Mouse (Mus musculus): ENCODE measurements around the gene S100a4. TPM values are rescaled to one million over a fixed set of nuclear protein-coding genes. Genes with fewer than 3 reads are reported as not detected.

S100a4 gene
- 0.75 and 1.5 TPM in 2 replicates for polyA plus RNA-seq (2015; fragmentation: Nextera tagmentation; extraction: Ambion mirVana)

- ATAC-seq (ENCODE audit: low FRiP score) = no peak
- H3K9me3 ChIP-seq = no peaks in the 10 kb centered on the region
- no peak within 1 kb of the TSS for H3K27ac ChIP-seq
- no peaks in the 10 kb centered on the region for H3K36me3 ChIP-seq
- H3K4me3 ChIP-seq = no peak within 1 kb of the TSS
- H3K27me3 ChIP-seq = no peaks in the 10 kb centered on the region
- H3K4me2 ChIP-seq = no peak within 1 kb of the TSS
- WGBS = 77% methylated on average over 3 of the region's 3 CpGs
- H3K4me1 ChIP-seq (replicated peaks) = peaks cover 9% of the 10 kb centered on the region; the same call in 1 of the 2 replicates
- no peak within 1 kb of the TSS for H3K9ac ChIP-seq
Measured at GRCm38 (mm10) chr3:90603623-90604022, at the start of gene S100a4. TSS of gene S100a4 (plus strand) at chr3:90603771.

GRCm38 (mm10) chr3:90555954-90556353 is 47.6 kb upstream of the S100a4 start:
- no peak overlapping the region for H3K27ac ChIP-seq
- no peak overlapping the region for H3K4me2 ChIP-seq
- no peaks in the 10 kb centered on the region for H3K4me1 ChIP-seq (replicated peaks)
- no peak overlapping the region for H3K9ac ChIP-seq
- ATAC-seq (ENCODE audit: low FRiP score) = peak; percentile 78
- H3K4me3 ChIP-seq = no peak overlapping the region
- no peaks in the 10 kb centered on the region for H3K27me3 ChIP-seq
- no peaks in the 10 kb centered on the region for H3K9me3 ChIP-seq
- WGBS = 39% methylated on average over 5 of the region's 5 CpGs
- H3K36me3 ChIP-seq = no peaks in the 10 kb centered on the region

- Histone ChIP-seq H3K9me3 (no peaks in the 10 kb centered on the region), H3K36me3 (no peaks in the 10 kb centered on the region), H3K27me3 (0 out of 2 replicates have a peak, but pooled peaks cover 2% of the 10 kb centered on the region), H3K9ac (no peak within 1 kb of the TSS), H3K4me2 (no peak within 1 kb of the TSS), H3K4me3 (no peak within 1 kb of the TSS), H3K27ac (no peak within 1 kb of the TSS), H3K4me1 (replicated peaks) (no peaks in the 10 kb centered on the region)
- WGBS = 86% methylated on average over 6 of the region's 6 CpGs
- ATAC-seq (ENCODE audit: low FRiP score) = no peak
Measured at GRCm38 (mm10) chr3:90560008-90560628, 43.5 kb upstream of the S100a4 start, which contains the start of gene S100a3. TSS of gene S100a3 (plus strand) at chr3:90560578.

- ATAC-seq (ENCODE audit: low FRiP score) = no peak
- Histone ChIP-seq H3K9ac (no peak overlapping the region), H3K27me3 (no peaks in the 10 kb centered on the region), H3K9me3 (no peaks in the 10 kb centered on the region), H3K4me1 (replicated peaks) (no peaks in the 10 kb centered on the region), H3K4me2 (no peak overlapping the region), H3K36me3 (no peaks in the 10 kb centered on the region), H3K27ac (no peak overlapping the region), H3K4me3 (no peak overlapping the region)
- WGBS = 87% methylated on average over 5 of the region's 5 CpGs
Measured at GRCm38 (mm10) chr3:90574691-90575090, 28.9 kb upstream of the S100a4 start.

- Histone ChIP-seq H3K4me3 (no peak overlapping the region), H3K4me2 (no peak overlapping the region), H3K27ac (no peak overlapping the region), H3K27me3 (no peaks in the 10 kb centered on the region), H3K9me3 (no peaks in the 10 kb centered on the region), H3K9ac (no peak overlapping the region), H3K36me3 (no peaks in the 10 kb centered on the region), H3K4me1 (replicated peaks) (no peaks in the 10 kb centered on the region)
- 95% methylated on average over 3 of the region's 3 CpGs for WGBS
- ATAC-seq (ENCODE audit: low FRiP score) = no peak
Measured at GRCm38 (mm10) chr3:90575320-90575719, 28.3 kb upstream of the S100a4 start.

- Histone ChIP-seq H3K27ac (no peak overlapping the region), H3K4me3 (no peak overlapping the region), H3K9me3 (no peaks in the 10 kb centered on the region), H3K27me3 (no peaks in the 10 kb centered on the region), H3K36me3 (no peaks in the 10 kb centered on the region), H3K9ac (no peak overlapping the region), H3K4me2 (no peak overlapping the region), H3K4me1 (replicated peaks) (no peaks in the 10 kb centered on the region)
- 75% methylated on average over 10 of the region's 10 CpGs for WGBS
- ATAC-seq (ENCODE audit: low FRiP score) = no peak
Measured at GRCm38 (mm10) chr3:90576351-90577001, 27.1 kb upstream of the S100a4 start.

GRCm38 (mm10) chr3:90579433-90579832 is 24.1 kb upstream of the S100a4 start:
- H3K4me1 ChIP-seq (replicated peaks) = no peaks in the 10 kb centered on the region
- WGBS = 85% methylated on average over 7 of the region's 7 CpGs
- no peak for ATAC-seq (ENCODE audit: low FRiP score)
- H3K9ac ChIP-seq = no peak overlapping the region
- H3K27me3 ChIP-seq = no peaks in the 10 kb centered on the region
- no peaks in the 10 kb centered on the region for H3K36me3 ChIP-seq
- H3K4me2 ChIP-seq = no peak overlapping the region
- H3K9me3 ChIP-seq = no peaks in the 10 kb centered on the region
- no peak overlapping the region for H3K27ac ChIP-seq
- H3K4me3 ChIP-seq = no peak overlapping the region

- H3K27me3 ChIP-seq = no peaks in the 10 kb centered on the region
- no peak overlapping the region for H3K27ac ChIP-seq
- H3K9me3 ChIP-seq = no peaks in the 10 kb centered on the region
- no peaks in the 10 kb centered on the region for H3K4me1 ChIP-seq (replicated peaks)
- H3K36me3 ChIP-seq = no peaks in the 10 kb centered on the region
- no peak overlapping the region for H3K9ac ChIP-seq
- 92% methylated on average over 5 of the region's 5 CpGs for WGBS
- H3K4me2 ChIP-seq = no peak overlapping the region
- ATAC-seq (ENCODE audit: low FRiP score) = no peak
- H3K4me3 ChIP-seq = no peak overlapping the region
Measured at GRCm38 (mm10) chr3:90581141-90581540, 22.4 kb upstream of the S100a4 start.

GRCm38 (mm10) chr3:90582156-90582555 is 21.4 kb upstream of the S100a4 start:
- WGBS = 97% methylated on average over 1 of the region's 1 CpGs
- ATAC-seq (ENCODE audit: low FRiP score) = no peak
- H3K4me3 ChIP-seq = no peak overlapping the region
- no peaks in the 10 kb centered on the region for H3K9me3 ChIP-seq
- no peak overlapping the region for H3K27ac ChIP-seq
- H3K36me3 ChIP-seq = no peaks in the 10 kb centered on the region
- H3K9ac ChIP-seq = no peak overlapping the region
- no peaks in the 10 kb centered on the region for H3K27me3 ChIP-seq
- H3K4me2 ChIP-seq = no peak overlapping the region
- H3K4me1 ChIP-seq (replicated peaks) = no peaks in the 10 kb centered on the region

GRCm38 (mm10) chr3:90582556-90582955 is 21.0 kb upstream of the S100a4 start:
- H3K4me1 ChIP-seq (replicated peaks) = no peaks in the 10 kb centered on the region
- no peak overlapping the region for H3K9ac ChIP-seq
- no peaks in the 10 kb centered on the region for H3K27me3 ChIP-seq
- H3K36me3 ChIP-seq = no peaks in the 10 kb centered on the region
- no peak overlapping the region for H3K4me2 ChIP-seq
- WGBS = 87% methylated on average over 4 of the region's 4 CpGs
- ATAC-seq (ENCODE audit: low FRiP score) = no peak
- H3K27ac ChIP-seq = no peak overlapping the region
- H3K9me3 ChIP-seq = no peaks in the 10 kb centered on the region
- H3K4me3 ChIP-seq = no peak overlapping the region

- Histone ChIP-seq H3K27me3 (no peaks in the 10 kb centered on the region), H3K9ac (no peak overlapping the region), H3K4me3 (no peak overlapping the region), H3K4me1 (replicated peaks) (no peaks in the 10 kb centered on the region), H3K27ac (no peak overlapping the region), H3K9me3 (no peaks in the 10 kb centered on the region), H3K4me2 (no peak overlapping the region), H3K36me3 (no peaks in the 10 kb centered on the region)
- no peak for ATAC-seq (ENCODE audit: low FRiP score)
- 55% methylated on average over 3 of the region's 3 CpGs for WGBS
Measured at GRCm38 (mm10) chr3:90583893-90584292, 19.7 kb upstream of the S100a4 start.

GRCm38 (mm10) chr3:90585595-90585994 is 18.0 kb upstream of the S100a4 start:
- no peak for ATAC-seq (ENCODE audit: low FRiP score)
- Histone ChIP-seq H3K36me3 (no peaks in the 10 kb centered on the region), H3K9ac (no peak overlapping the region), H3K4me2 (no peak overlapping the region), H3K4me1 (replicated peaks) (no peaks in the 10 kb centered on the region), H3K27ac (no peak overlapping the region), H3K27me3 (no peaks in the 10 kb centered on the region), H3K4me3 (no peak overlapping the region), H3K9me3 (no peaks in the 10 kb centered on the region)
- 32% methylated on average over 5 of the region's 5 CpGs for WGBS

Measured in hindbrain, embryonic 13.5 days (tissue).